ENCODE assay signal across 28 mouse cellular contexts in genomic region chr15:88663041-88663440, GRCm38 (mm10).
DNase-seq lines count a peak whose midpoint lies in the region; ATAC-seq and TF ChIP-seq lines count a peak whose summit lies in the region.
"Had no signal": no experiment of that assay in that cellular context is flagged by ENCODE, and none has a peak within 500 bp of the region (broad histone marks: within the 10 kb centered on the region; RNA-seq: fewer than 3 reads in every experiment).

No protein-coding gene starts in this region.

- H3K9me3 ChIP-seq in heart, embryonic 14.5 days (ENCODE audit: control insufficient read depth, low read length) = no peaks in the 10 kb centered on the region
- no peaks in the 10 kb centered on the region for H3K9me3 ChIP-seq in ES-E14 (ENCODE audit: control insufficient read depth, insufficient read depth, low read depth, low read length)
- H3K9me3 ChIP-seq: heart, embryonic 10.5 days; limb, embryonic 10.5 days; limb, embryonic 15.5 days; liver, embryonic 13.5 days; megakaryocyte, embryonic 14.5 days; midbrain, embryonic 13.5 days; stomach, embryonic 15.5 days had no signal

- 40% methylated on average over 11 of the region's 11 CpGs for WGBS in heart, embryonic 14.5 days

- no peak for ATAC-seq in heart, embryonic 14.5 days (ENCODE audit: insufficient number of reproducible peaks, insufficient read depth, low FRiP score, low read depth)
- ATAC-seq: forebrain, postnatal 0 days; hindbrain, postnatal 0 days; intestine, embryonic 16.5 days; lung, postnatal 0 days; midbrain, embryonic 13.5 days had no signal

- no peak overlapping the region for H3K27ac ChIP-seq in heart, embryonic 14.5 days (replicated peaks in 1 of 2; ENCODE audit: control insufficient read depth in 1 of 2, insufficient read depth in 1 of 2, low read depth in 2 of 2, low read length in 2 of 2)
- no peak overlapping the region for H3K27ac ChIP-seq in ES-E14 (ENCODE audit: insufficient read depth, low read depth, low read length, poor library complexity, severe bottlenecking)
- H3K27ac ChIP-seq: heart, embryonic 10.5 days; hindbrain, postnatal 0 days; limb, embryonic 10.5 days; limb, embryonic 15.5 days; liver, embryonic 13.5 days; midbrain, embryonic 13.5 days; stomach, embryonic 15.5 days had no signal

- peaks cover 0 to 2% of the 10 kb centered on the region in 2 experiments; a peak in 2 of 4 replicates for H3K4me1 ChIP-seq in heart, embryonic 14.5 days (ENCODE audit: control insufficient read depth in 2 of 2, insufficient read depth in 2 of 2, low read length in 2 of 2)
- H3K4me1 ChIP-seq in ES-E14 (ENCODE audit: control insufficient read depth in 2 of 2, insufficient read depth in 2 of 2, low read length in 2 of 2, poor library complexity in 1 of 2) = peaks cover 0 to 6% of the 10 kb centered on the region in 2 experiments; a peak in 1 of 4 replicates
- H3K4me1 ChIP-seq: limb, embryonic 15.5 days; stomach, embryonic 15.5 days had no signal

- H3K36me3 ChIP-seq in heart, embryonic 14.5 days (ENCODE audit: control insufficient read depth, insufficient read depth, low read length) = no peaks in the 10 kb centered on the region
- H3K36me3 ChIP-seq in ES-E14 (ENCODE audit: control insufficient read depth, insufficient read depth, low read length, poor library complexity, severe bottlenecking) = no peaks in the 10 kb centered on the region
- H3K36me3 ChIP-seq: heart, embryonic 10.5 days; limb, embryonic 10.5 days; limb, embryonic 15.5 days; liver, embryonic 13.5 days; midbrain, embryonic 13.5 days; stomach, embryonic 15.5 days had no signal

- H3K27me3 ChIP-seq in heart, embryonic 14.5 days (ENCODE audit: control insufficient read depth, insufficient read depth, low read length) = peaks cover 16% of the 10 kb centered on the region
- H3K27me3 ChIP-seq: liver, embryonic 13.5 days had no signal

- H3K4me3 ChIP-seq in heart, embryonic 14.5 days (ENCODE audit: control insufficient read depth in 1 of 2, insufficient read depth in 1 of 2, low read depth in 1 of 2, low read length in 2 of 2) = no peak overlapping the region
- H3K4me3 ChIP-seq in ES-E14 (ENCODE audit: insufficient read depth in 1 of 2, low read depth in 1 of 2, low read length in 2 of 2, poor library complexity in 1 of 2, severe bottlenecking in 1 of 2) = peak overlapping the region; percentile 8 to 57; a peak in 3 of 4 replicates
- H3K4me3 ChIP-seq: limb, embryonic 10.5 days; limb, embryonic 15.5 days; liver, embryonic 13.5 days; midbrain, embryonic 13.5 days; stomach, embryonic 15.5 days had no signal

- H3K9ac ChIP-seq in heart, embryonic 14.5 days (ENCODE audit: low read length) = no peak overlapping the region
- H3K9ac ChIP-seq in ES-E14 (ENCODE audit: insufficient read depth, low read depth, low read length, poor library complexity, severe bottlenecking) = no peak overlapping the region
- H3K9ac ChIP-seq: forebrain, postnatal 0 days; limb, embryonic 15.5 days; liver, embryonic 13.5 days; midbrain, embryonic 13.5 days; stomach, embryonic 15.5 days had no signal

- peak overlapping the region; percentile 52 for H3K4me2 ChIP-seq in heart, embryonic 14.5 days (ENCODE audit: low read length)

- DNase-seq in cerebellum, postnatal 14 days = peak; percentile 38 to 40
- DNase-seq in cerebellum, postnatal 4 days (ENCODE audit: low spot score in 2 of 2) = no peak
- no peak for DNase-seq in heart, adult 9 months (ENCODE audit: low spot score in 2 of 2)
- no peak for DNase-seq in ES-E14 (ENCODE audit: low read depth, low spot score)
- DNase-seq in spleen, postnatal 4 days (ENCODE audit: low spot score in 2 of 2) = no peak
- DNase-seq in kidney, adult 8-10 months = no peak
- DNase-seq: adrenal gland, postnatal 10 days; cerebellum, adult 8-10 months; forebrain, postnatal 0 days; gastrocnemius, postnatal 10 days; kidney, adult 9 months; kidney, postnatal 10 days; layer of hippocampus, adult 9-11 months; liver, embryonic 13.5 days; lung, adult 18-20 months; lung, postnatal 4 days; right cerebral cortex, postnatal 14 days; thymus, postnatal 14 days had no signal

- in situ Hi-C loops in ES-E14 (cut with MboI; ENCODE audit: low sequenced_read_pairs in 2 of 2, unreplicated experiment in 2 of 2) = no loop called here

TF ChIP-seq in ES-E14, 5 proteins besides CTCF, POLR2A, EP300 and RAD21:
- TF ChIP-seq HCFC1 (IDR thresholded peaks at IDR 0.05; ENCODE audit: borderline replicate concordance, insufficient read depth, low read length) (no peak), ZNF384 (IDR thresholded peaks at IDR 0.05; ENCODE audit: low read depth, low read length) (no peak), ZC3H11A (IDR thresholded peaks at IDR 0.05; ENCODE audit: borderline replicate concordance, low read depth, low read length) (no peak), CHD2 (IDR thresholded peaks at IDR 0.05; ENCODE audit: low read depth, low read length) (no peak), MAFK (IDR thresholded peaks at IDR 0.05; ENCODE audit: insufficient read depth, low read depth, low read length) (no peak)

Comparison
In these comparisons a context has a peak if more than half of its experiments do, and no peak if none do; other contexts are left out.
1. DNase-seq: peak in cerebellum, postnatal 14 days (2 of 2); none in cerebellum, postnatal 4 days (0 of 2), heart, adult 9 months (0 of 2), ES-E14 (single experiment), spleen, postnatal 4 days (0 of 2) and kidney, adult 8-10 months (0 of 2).
2. H3K4me3 ChIP-seq: peak in ES-E14 (2 of 2); none in heart, embryonic 14.5 days (0 of 2).